Mouse (Mus musculus) neural tube, embryonic 11.5 days (tissue): ENCODE data around the gene Ugt1a6b. TPM values are rescaled to one million over a fixed set of nuclear protein-coding genes. Genes with fewer than 3 reads are reported as not detected.

ENCODE experiments used
- ATAC-seq: fragments of 200-750 bp; cut with Nextera tagmentation; 2 replicates; pipeline ENCODE4 v1.8.0; 2017; ENCODE audit warnings: moderate number of reproducible peaks, mild to moderate bottlenecking, moderate TSS enrichment, moderate library complexity; ENCODE audit not compliant: insufficient read depth, low FRiP score, low TSS enrichment
- DNase-seq: peaks from one replicate; pipeline ENCODE4 v3.0.0-alpha.2; 2015; ENCODE audit warnings: low spot score
- H3K27ac ChIP-seq: fragments of 300-500 bp; sonication (generic); 2 replicates; pipeline ENCODE4 v1.5.1; 2014; ENCODE audit warnings: low read depth, mild to moderate bottlenecking, low read length
- H3K27me3 ChIP-seq: fragments of 300-500 bp; sonication (generic); 2 replicates; pipeline ENCODE4 v1.6.1; 2014; ENCODE audit warnings: mild to moderate bottlenecking, low read length, mixed read lengths; ENCODE audit not compliant: control insufficient read depth, insufficient read depth
- H3K36me3 ChIP-seq: fragments of 300-500 bp; sonication (generic); 2 replicates; pipeline ENCODE4 v1.6.1; 2014; ENCODE audit warnings: mild to moderate bottlenecking, low read length, moderate library complexity, mixed read lengths; ENCODE audit not compliant: control insufficient read depth, insufficient read depth
- H3K4me1 ChIP-seq: fragments of 300-500 bp; sonication (generic); 2 replicates; pipeline ENCODE4 v1.6.1; 2014; ENCODE audit warnings: low read length, mixed read lengths; ENCODE audit not compliant: control insufficient read depth, insufficient read depth
- H3K4me2 ChIP-seq: fragments of 300-500 bp; sonication (generic); 2 replicates; pipeline ENCODE4 v1.6.1; 2014; ENCODE audit warnings: low read depth, mild to moderate bottlenecking, moderate library complexity
- H3K4me3 ChIP-seq: fragments of 300-500 bp; sonication (generic); 2 replicates; pipeline ENCODE4 v1.5.1; 2014; ENCODE audit warnings: low read depth, low read length
- H3K9ac ChIP-seq: fragments of 300-500 bp; sonication (generic); 2 replicates; pipeline ENCODE4 v1.6.1; 2014; ENCODE audit warnings: mild to moderate bottlenecking, low read length
- H3K9me3 ChIP-seq: fragments of 300-500 bp; sonication (generic); 2 replicates; pipeline ENCODE4 v1.6.1; 2016; ENCODE audit warnings: low read length; ENCODE audit not compliant: control insufficient read depth
- WGBS: fragments of 180-500 bp; shearing (Covaris S2); extraction: QIAGEN DNeasy Blood & Tissue Kit; methylation state at CpG from one replicate; pipeline ENCODE4 v1.1.7; 2014; 5-methylcytosine and 5-hydroxymethylcytosine counted together
- polyA plus RNA-seq: library from polyadenylated mRNA; unstranded; fragments of >200 nt; fragmentation: Nextera tagmentation; extraction: Ambion mirVana; gene quantifications from 2 replicates; pipeline ENCODE4 v1.2.1, GENCODE M21; 2014

Gene Ugt1a6b
- polyA plus RNA-seq, 1 experiment from 2014 or later = not detected

DNA sequence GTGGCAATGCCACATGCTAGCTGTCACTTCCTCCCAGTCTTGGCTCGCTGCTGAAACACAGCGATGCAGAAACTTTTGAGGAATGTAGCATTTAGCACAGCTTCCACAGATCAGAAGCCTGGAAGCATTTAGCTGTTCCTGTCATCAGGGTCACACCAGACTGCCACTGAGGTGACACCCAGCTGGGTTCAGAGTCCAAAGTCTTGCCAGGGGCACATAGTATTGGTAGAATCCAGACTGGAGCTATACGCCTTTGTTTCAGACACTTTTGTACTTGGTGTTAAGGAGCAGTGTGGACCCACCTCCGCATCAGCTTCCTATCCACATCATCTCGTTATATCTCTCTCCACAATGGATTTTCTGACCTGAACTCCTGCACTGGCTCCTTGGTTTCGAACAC, 150.5 kb downstream of the Ugt1a6b start:
- no peaks in the 10 kb centered on the region for H3K27me3 ChIP-seq
- H3K4me1 ChIP-seq = no peaks in the 10 kb centered on the region
- no peaks in the 10 kb centered on the region for H3K36me3 ChIP-seq
- no peak overlapping the region for H3K4me2 ChIP-seq
- DNase-seq (no peak), ATAC-seq (no peak)
- no peak overlapping the region for H3K9ac ChIP-seq
- H3K4me3 ChIP-seq = no peak overlapping the region
- no peak overlapping the region for H3K27ac ChIP-seq
- peaks cover 95% of the 10 kb centered on the region for H3K9me3 ChIP-seq
- WGBS = 75% methylated on average over 6 of the region's 6 CpGs

DNA sequence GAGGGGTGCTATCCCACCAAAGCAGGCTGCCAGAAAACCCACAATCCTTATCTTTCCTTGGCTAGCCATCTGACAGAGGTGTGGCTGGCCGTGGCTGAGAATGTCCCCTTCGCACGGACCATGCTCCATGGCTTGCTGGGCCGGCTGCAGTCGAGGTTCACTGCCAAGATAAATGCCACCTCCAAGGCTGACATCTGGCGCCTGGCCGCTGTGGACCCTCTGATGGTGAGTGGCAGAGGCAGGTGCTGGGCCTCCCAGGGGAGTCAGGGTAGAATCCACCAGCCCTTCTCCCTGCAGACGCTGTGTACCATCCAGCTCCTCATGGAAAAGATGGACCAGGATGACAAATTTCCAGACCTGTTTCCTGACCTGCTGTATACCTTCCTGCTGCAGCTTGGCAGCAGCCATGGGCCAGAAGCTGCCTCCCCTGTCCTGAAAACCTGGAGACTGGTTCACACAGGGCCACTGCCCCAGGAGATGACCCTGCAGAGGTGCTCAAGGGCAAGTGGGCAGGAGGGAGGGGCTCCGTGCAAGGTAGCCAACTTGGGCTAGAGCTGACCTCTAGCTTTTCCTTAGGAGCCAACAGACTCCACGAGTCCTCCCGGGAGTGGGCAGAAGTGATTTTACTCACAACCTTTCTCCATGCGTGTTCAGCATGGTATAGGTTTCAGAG, 151.9 kb downstream of the Ugt1a6b start:
- ATAC-seq (no peak), DNase-seq (no peak)
- Histone ChIP-seq H3K4me1 (no peaks in the 10 kb centered on the region), H3K27ac (no peak overlapping the region), H3K36me3 (peaks cover 3% of the 10 kb centered on the region), H3K27me3 (no peaks in the 10 kb centered on the region), H3K4me2 (no peak overlapping the region), H3K9me3 (peaks cover 93% of the 10 kb centered on the region), H3K4me3 (no peak overlapping the region), H3K9ac (no peak overlapping the region)
- WGBS = 89% methylated on average over 12 of the region's 12 CpGs

DNA sequence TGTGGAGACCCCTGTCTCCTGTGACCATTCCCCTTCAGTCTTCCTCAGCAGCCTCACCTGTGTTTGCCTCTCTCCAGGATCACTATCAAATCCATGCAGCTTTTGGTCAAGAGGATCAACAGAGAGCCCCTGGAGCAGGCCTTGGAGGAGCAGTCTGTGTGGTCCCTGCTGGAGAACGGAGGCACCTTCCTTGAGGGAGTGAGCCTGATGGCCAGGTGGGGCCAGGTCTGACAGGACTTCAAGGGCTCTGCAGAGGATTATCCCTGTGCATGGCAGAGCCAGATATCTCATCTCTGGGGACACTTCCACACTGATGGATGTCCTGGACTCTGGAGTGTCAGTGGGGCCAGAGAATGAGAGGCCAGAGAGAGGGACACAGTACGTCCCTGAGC, 152.4 kb downstream of the Ugt1a6b start:
- Histone ChIP-seq H3K4me1 (no peaks in the 10 kb centered on the region), H3K4me2 (no peak overlapping the region), H3K27me3 (no peaks in the 10 kb centered on the region), H3K27ac (no peak overlapping the region), H3K9me3 (peaks cover 92% of the 10 kb centered on the region), H3K36me3 (peaks cover 5% of the 10 kb centered on the region), H3K4me3 (no peak overlapping the region), H3K9ac (no peak overlapping the region)
- ATAC-seq (no peak), DNase-seq (no peak)
- WGBS = 63% methylated on average over 2 of the region's 2 CpGs

DNA sequence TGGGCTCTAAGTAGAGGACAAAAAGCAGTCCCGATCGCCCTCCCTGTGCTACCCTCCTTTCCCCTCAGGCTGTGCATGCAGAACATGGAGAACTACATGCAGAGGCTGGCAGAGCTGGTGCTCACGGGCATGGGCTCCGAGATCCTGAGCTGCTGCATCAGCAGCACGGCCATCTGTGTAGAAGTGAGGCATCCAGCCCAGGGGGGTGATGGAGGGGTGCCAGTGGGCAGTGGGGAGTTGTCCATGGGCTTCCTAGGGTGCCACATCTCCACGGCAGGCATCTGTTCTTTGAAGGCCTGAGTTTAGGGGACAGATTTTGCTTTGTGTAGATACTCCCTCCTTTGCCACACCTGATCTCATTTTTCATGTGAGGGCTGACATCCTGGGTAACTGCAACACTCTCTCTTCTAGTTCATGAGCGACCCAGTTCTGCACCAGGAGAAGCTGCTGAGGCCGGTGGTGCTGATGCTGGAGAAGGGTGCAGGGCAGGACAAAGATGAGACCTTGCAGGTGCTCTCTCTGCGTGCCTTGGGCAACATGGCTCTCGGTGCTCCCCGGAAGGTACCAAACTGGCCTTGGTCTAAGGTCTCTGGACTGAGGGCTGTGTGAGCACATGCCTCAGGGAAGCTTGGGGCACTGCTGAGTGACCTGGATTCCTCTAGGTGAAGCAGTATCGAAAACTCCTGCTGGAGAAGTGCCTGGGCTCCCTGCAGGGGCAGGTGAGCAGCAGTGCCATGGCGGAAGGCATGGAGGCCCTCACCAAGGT, 153.1 kb downstream of the Ugt1a6b start:
- Histone ChIP-seq H3K36me3 (peaks cover 8% of the 10 kb centered on the region), H3K4me3 (no peak overlapping the region), H3K4me1 (no peaks in the 10 kb centered on the region), H3K9ac (no peak overlapping the region), H3K27me3 (no peaks in the 10 kb centered on the region), H3K9me3 (peaks cover 89% of the 10 kb centered on the region), H3K4me2 (no peak overlapping the region), H3K27ac (no peak overlapping the region)
- WGBS = 79% methylated on average over 13 of the region's 13 CpGs
- no peak for ATAC-seq
- DNase-seq = no peak

DNA sequence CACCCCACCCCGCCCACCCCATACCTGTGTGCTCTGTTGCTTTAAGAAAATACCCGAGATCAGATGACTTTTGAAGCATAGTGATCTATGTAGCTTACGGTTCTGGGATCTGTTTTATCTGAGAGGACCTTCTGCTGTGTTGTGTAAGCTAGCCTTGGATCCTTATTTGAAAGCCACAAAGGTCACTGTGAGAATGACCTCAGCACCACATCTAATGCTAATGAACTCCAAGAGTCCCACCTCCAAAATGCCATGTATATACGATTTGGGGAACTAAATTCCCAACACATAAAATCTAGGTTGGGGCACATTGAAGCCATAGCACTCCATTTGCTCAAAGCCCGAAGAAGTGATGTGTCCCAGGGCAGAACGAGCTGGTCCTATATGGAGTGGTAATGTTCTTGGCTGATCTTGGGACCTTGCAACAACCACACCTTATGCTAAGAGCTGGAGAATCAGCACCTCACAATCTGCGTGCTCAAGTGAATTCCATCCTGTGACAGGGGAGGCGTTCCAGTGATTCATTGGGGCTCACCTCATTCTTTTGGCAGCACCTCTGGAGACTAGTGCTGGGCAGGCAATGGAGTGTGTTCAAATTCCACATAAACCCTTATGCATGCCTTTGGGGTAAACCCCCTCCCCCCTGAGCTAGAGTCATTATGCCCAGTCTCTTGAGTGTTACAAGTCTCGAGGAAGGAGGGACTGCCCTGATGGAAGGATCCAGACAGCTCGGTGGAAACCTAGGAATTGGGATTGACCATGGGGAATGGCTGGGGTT, 154.0 kb downstream of the Ugt1a6b start:
- H3K4me1 ChIP-seq = no peaks in the 10 kb centered on the region
- H3K9me3 ChIP-seq = peaks cover 89% of the 10 kb centered on the region
- peaks cover 14% of the 10 kb centered on the region for H3K36me3 ChIP-seq
- no peak overlapping the region for H3K27ac ChIP-seq
- H3K4me3 ChIP-seq = no peak overlapping the region
- DNase-seq (no peak), ATAC-seq (no peak)
- H3K27me3 ChIP-seq = no peaks in the 10 kb centered on the region
- WGBS = 78% methylated on average over 10 of the region's 10 CpGs
- H3K9ac ChIP-seq = no peak overlapping the region
- H3K4me2 ChIP-seq = no peak overlapping the region

DNA sequence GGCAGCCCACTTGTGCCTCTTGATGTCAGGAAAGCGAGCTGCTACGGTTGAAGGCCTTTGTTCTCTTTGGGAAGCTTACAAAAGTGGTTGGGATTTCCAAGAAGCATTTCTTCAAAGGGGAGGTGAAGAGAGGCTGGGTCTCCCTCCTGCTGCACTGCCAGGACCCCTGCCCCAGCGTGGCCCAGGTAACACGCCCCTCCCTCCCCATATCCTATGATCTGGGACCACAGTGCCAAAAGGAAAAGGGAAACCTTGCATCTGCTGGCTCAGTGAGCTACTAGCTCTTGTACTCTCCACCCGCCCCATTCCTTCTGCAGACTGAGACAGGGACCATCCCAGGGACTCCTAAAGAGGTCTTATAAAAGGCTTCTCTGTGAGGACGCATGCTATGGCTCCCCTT, 154.6 kb downstream of the Ugt1a6b start:
- Histone ChIP-seq H3K9ac (no peak overlapping the region), H3K36me3 (peaks cover 20% of the 10 kb centered on the region), H3K4me2 (no peak overlapping the region), H3K27me3 (no peaks in the 10 kb centered on the region), H3K4me1 (no peaks in the 10 kb centered on the region), H3K27ac (no peak overlapping the region), H3K9me3 (peaks cover 83% of the 10 kb centered on the region), H3K4me3 (no peak overlapping the region)
- WGBS = 77% methylated on average over 6 of the region's 6 CpGs
- ATAC-seq (no peak), DNase-seq (no peak)

DNA sequence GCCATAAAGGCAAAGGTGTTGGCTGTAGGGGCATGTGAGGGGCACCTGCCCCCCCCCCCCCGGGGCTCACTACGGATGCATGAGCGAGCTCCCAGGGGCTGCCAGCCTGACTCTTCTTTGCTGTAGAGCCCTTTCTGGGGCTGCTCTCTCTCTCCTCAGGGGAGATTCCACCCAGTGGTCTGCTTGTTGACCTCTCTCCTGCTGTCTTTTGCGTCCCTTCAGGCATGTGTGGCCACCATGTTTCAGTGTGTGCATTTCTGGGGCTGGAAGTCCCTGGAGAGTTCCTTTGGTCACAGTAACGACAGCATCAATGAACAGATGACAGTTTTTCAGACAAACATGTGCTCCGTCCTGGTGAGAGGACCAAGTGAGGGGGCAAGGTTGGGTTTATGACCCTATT, 155.3 kb downstream of the Ugt1a6b start:
- no peak overlapping the region for H3K9ac ChIP-seq
- no peak overlapping the region for H3K4me3 ChIP-seq
- no peak overlapping the region for H3K27ac ChIP-seq
- ATAC-seq (no peak), DNase-seq (no peak)
- peaks cover 27% of the 10 kb centered on the region for H3K36me3 ChIP-seq
- no peaks in the 10 kb centered on the region for H3K4me1 ChIP-seq
- peaks cover 78% of the 10 kb centered on the region for H3K9me3 ChIP-seq
- 66% methylated on average over 6 of the region's 6 CpGs for WGBS
- no peak overlapping the region for H3K4me2 ChIP-seq
- H3K27me3 ChIP-seq = no peaks in the 10 kb centered on the region

DNA sequence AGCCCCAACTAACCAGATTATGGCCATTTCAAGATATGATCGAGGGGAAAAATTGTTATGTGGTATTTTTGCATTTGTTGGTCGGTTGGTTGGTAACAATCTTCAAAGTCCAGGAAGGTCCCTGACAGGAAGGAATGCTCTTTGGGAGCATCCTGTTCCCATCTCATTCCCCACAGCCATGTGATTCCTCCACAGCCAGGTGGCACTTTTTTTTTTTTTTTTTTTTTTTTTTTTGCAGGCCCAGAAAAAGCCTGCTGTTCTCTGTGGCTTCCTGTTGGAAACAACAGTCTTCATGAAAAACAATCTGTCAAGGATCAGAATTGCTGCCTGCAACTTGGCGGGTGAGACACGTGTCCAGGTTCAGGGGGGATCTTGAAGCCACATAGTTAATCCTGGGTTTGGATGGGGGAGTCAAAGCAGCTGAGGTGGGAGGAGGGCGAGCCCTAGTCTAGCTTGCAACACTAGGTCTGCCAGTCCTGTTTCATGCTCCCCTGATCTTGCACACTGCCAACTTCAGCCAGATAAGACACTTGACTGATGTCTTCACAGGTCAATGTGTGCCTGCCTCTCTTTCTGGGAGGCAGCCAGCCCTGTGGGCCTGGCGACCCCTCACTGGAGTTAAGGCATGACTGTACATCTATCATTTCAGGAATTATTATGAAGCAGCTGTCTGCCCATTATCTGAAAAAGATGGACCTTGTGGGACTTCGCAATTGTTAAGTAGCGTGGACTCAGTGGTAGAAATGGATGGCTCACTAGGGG, 156.0 kb downstream of the Ugt1a6b start:
- DNase-seq = no peak
- ATAC-seq = peak; percentile 2
- H3K9me3 ChIP-seq = peaks cover 78% of the 10 kb centered on the region
- no peaks in the 10 kb centered on the region for H3K27me3 ChIP-seq
- H3K36me3 ChIP-seq = peaks cover 34% of the 10 kb centered on the region
- no peak overlapping the region for H3K4me3 ChIP-seq
- no peak overlapping the region for H3K9ac ChIP-seq
- WGBS = 77% methylated on average over 8 of the region's 8 CpGs
- no peak overlapping the region for H3K4me2 ChIP-seq
- H3K4me1 ChIP-seq = no peaks in the 10 kb centered on the region
- 0 out of 2 replicates have a peak overlapping the region, but pooled peaks have one; percentile 0 for H3K27ac ChIP-seq
